Mouse (Mus musculus): ENCODE results near the gene Myo1h.

DNA sequence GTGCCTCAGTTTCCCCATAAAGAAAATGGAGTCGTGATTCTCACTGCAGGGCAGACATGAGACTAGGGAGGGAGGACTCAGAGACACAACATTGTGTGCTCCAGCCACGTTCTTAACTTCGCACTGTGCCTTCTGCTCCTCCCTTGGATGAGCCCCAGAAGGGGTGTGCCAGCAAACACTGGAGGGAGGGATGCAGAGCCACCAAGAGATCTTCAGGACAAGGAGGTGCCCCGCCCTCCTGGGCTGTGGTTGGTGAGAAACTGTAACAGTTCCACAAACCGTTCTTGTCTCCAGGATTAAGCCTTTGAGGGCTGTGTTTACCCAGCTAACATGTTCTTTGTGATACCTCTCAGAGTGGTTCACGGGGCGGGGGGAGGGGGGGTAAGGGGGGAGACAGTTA is 20.3 kb upstream of the Myo1h start:
- TF ChIP-seq CTCF (IDR thresholded peaks at IDR 0.05; ENCODE audit: low read depth) (no peak), EP300 (optimal IDR thresholded peaks at IDR 0.05) (no peak)
